Mouse (Mus musculus) liver, adult 2 months (tissue): ENCODE measurements around the gene Fkbp9.

Experiments
- CTCF ChIP-seq: fragments of 200-500 bp; IDR thresholded peaks from 2 replicates; pipeline ENCODE4 v1.5.1; 2011; ENCODE audit warnings: low read depth, low read length, control low read depth
- POLR2A ChIP-seq: fragments of 200-500 bp; IDR thresholded peaks from 2 replicates; pipeline ENCODE4 v1.6.1; 2011; ENCODE audit warnings: low read length, control low read depth; ENCODE audit not compliant: insufficient read depth; ENCODE audit errors: extremely low read depth

DNA sequence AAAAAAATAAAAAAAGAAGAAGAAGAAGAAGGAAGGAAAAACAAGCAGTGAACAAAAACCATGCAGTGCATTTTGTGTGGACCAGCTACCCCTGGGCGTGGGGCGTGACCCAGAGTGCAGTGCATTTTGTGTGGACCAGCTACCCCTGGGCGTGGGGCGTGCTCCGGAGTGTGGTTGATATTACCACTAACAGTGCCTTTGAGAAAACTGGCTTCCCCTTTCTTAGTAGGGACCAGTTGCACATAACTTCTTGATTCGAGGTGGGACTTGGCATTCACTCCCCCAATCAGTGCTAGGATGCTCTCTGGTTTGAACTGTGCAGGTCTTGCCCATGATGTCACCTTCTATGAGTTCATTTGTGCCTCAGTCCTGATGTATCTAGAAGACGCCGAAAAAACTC is 22.9 kb downstream of the Fkbp9 start:
- TF ChIP-seq CTCF (no peak), POLR2A (no peak)
